Mouse (Mus musculus) C2C12 (cell line): ENCODE measurements around the gene Tcap.

Source experiments
- CEBPB ChIP-seq: IDR thresholded peaks from one replicate; pipeline ENCODE4 v1.6.1; 2011; ENCODE audit warnings: low read depth, mild to moderate bottlenecking, control low read depth, moderate library complexity
- CTCF ChIP-seq: IDR thresholded peaks from one replicate; pipeline ENCODE4 v1.5.1; 2011; ENCODE audit not compliant: control insufficient read depth, insufficient read depth, insufficient read length
- FOSL1 ChIP-seq: IDR thresholded peaks from one replicate; pipeline ENCODE4 v1.8.0; 2011; ENCODE audit warnings: mild to moderate bottlenecking, low read length; ENCODE audit not compliant: poor library complexity, insufficient read depth, severe bottlenecking
- MAX ChIP-seq: IDR thresholded peaks from one replicate; pipeline ENCODE4 v1.6.1; 2011; ENCODE audit warnings: mild to moderate bottlenecking, control low read depth
- MYOD1 ChIP-seq: IDR thresholded peaks from one replicate; pipeline ENCODE4 v1.6.1; 2011; ENCODE audit warnings: low read depth; ENCODE audit not compliant: control insufficient read depth, insufficient read length
- MYOG ChIP-seq: IDR thresholded peaks from one replicate; pipeline ENCODE4 v1.6.1; 2011; ENCODE audit not compliant: control insufficient read depth, insufficient read length; ENCODE audit errors: extremely low read depth

GRCm38 (mm10) chr11:98408872-98409271 is 25.3 kb downstream of the Tcap start:
- TF ChIP-seq CTCF (no peak), MYOG (no peak), MAX (no peak), MYOD1 (no peak), FOSL1 (no peak), CEBPB (no peak)
